18 mouse cellular contexts compared by ENCODE assay signal in the genomic region with DNA sequence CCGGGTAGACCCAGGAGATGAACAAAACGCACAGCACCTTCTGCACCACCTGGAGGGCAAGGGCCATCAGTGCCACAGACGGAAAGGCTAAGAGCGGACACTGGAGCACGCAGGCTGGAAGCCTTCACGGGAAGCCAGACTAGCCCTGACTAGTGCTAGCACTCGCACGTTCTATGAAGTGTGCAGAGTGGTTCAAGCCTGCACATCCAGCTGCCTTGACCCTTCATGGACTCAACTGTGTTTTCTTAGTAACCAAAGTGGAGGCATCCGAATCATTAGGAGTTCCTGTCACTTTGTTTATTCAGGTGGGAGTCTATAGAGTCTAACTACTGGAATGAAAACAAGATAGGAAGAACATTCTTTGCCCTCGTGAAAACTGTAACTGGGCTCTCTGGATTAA. TPM values are rescaled to one million over a fixed set of nuclear protein-coding genes. Genes with fewer than 3 reads are reported as not detected.
DNase-seq lines count a peak whose midpoint lies in the region; ATAC-seq lines count a peak whose summit lies in the region.
"Had no signal": no experiment of that assay in that cellular context is flagged by ENCODE, and none has a peak within 500 bp of the region (broad histone marks: within the 10 kb centered on the region; RNA-seq: fewer than 3 reads in every experiment).

No protein-coding gene starts in this region.

- H3K9ac ChIP-seq in heart, embryonic 16.5 days (ENCODE audit: low read length) = no peak overlapping the region
- H3K9ac ChIP-seq in limb, embryonic 12.5 days (replicated peaks) = no peak overlapping the region
- H3K9ac ChIP-seq in embryonic facial prominence, embryonic 12.5 days = no peak overlapping the region
- H3K9ac ChIP-seq: embryonic facial prominence, embryonic 13.5 days; heart, embryonic 13.5 days; hindbrain, embryonic 13.5 days; intestine, embryonic 15.5 days; liver, embryonic 13.5 days had no signal

- no peak overlapping the region for H3K27ac ChIP-seq in heart, embryonic 16.5 days (ENCODE audit: low read length)
- 0 out of 2 replicates have a peak overlapping the region, but pooled peaks have one; percentile 17 for H3K27ac ChIP-seq in limb, embryonic 12.5 days
- H3K27ac ChIP-seq in limb, embryonic 10.5 days = no peak overlapping the region
- no peak overlapping the region for H3K27ac ChIP-seq in embryonic facial prominence, embryonic 12.5 days
- H3K27ac ChIP-seq: embryonic facial prominence, embryonic 13.5 days; heart, embryonic 13.5 days; hindbrain, embryonic 13.5 days; intestine, embryonic 15.5 days; liver, embryonic 13.5 days had no signal

- no peaks in the 10 kb centered on the region for H3K27me3 ChIP-seq in heart, embryonic 16.5 days (ENCODE audit: control insufficient read depth, insufficient read depth, low read length)
- H3K27me3 ChIP-seq in limb, embryonic 12.5 days = no peaks in the 10 kb centered on the region
- no peaks in the 10 kb centered on the region for H3K27me3 ChIP-seq in limb, embryonic 10.5 days (ENCODE audit: low read depth, poor library complexity, severe bottlenecking)
- no peaks in the 10 kb centered on the region for H3K27me3 ChIP-seq in embryonic facial prominence, embryonic 12.5 days
- H3K27me3 ChIP-seq: embryonic facial prominence, embryonic 13.5 days; heart, embryonic 13.5 days; hindbrain, embryonic 13.5 days; intestine, embryonic 15.5 days; liver, embryonic 13.5 days had no signal

- no peak for DNase-seq in heart, adult 9 months (ENCODE audit: low spot score in 2 of 2)
- DNase-seq in limb, embryonic 10.5 days (ENCODE audit: low spot score) = no peak
- DNase-seq in embryo, embryonic 10.5 days (ENCODE audit: low spot score) = peak; percentile 76
- no peak for DNase-seq in layer of hippocampus, adult 18-20 months (ENCODE audit: low spot score in 2 of 2)
- DNase-seq: adrenal gland, postnatal 36 days; cerebellum, adult 9-10 months; gastrocnemius, postnatal 25 days; liver, embryonic 13.5 days; right cerebral cortex, postnatal 4 days had no signal

- peaks cover 17% of the 10 kb centered on the region for H3K36me3 ChIP-seq in heart, embryonic 16.5 days (ENCODE audit: control insufficient read depth, insufficient read depth)
- H3K36me3 ChIP-seq in limb, embryonic 12.5 days = peaks cover 30% of the 10 kb centered on the region
- peaks cover 37% of the 10 kb centered on the region for H3K36me3 ChIP-seq in limb, embryonic 10.5 days
- peaks cover 17% of the 10 kb centered on the region for H3K36me3 ChIP-seq in embryonic facial prominence, embryonic 12.5 days

- no peak overlapping the region for H3K4me2 ChIP-seq in heart, embryonic 16.5 days (ENCODE audit: low read depth, low read length)
- no peak overlapping the region for H3K4me2 ChIP-seq in limb, embryonic 12.5 days
- H3K4me2 ChIP-seq in embryonic facial prominence, embryonic 12.5 days (replicated peaks) = no peak overlapping the region
- H3K4me2 ChIP-seq: embryonic facial prominence, embryonic 13.5 days; heart, embryonic 13.5 days; hindbrain, embryonic 13.5 days; intestine, embryonic 15.5 days; liver, embryonic 13.5 days had no signal

- ATAC-seq in heart, embryonic 16.5 days (replicated peaks; ENCODE audit: extremely low read depth, insufficient read depth, low FRiP score) = 0 out of 2 replicates have a peak, but pooled peaks have one; percentile 52
- no peak for ATAC-seq in limb, embryonic 12.5 days (ENCODE audit: insufficient number of reproducible peaks, insufficient read depth, low FRiP score, low TSS enrichment, low read depth)
- ATAC-seq in embryonic facial prominence, embryonic 12.5 days (ENCODE audit: insufficient number of reproducible peaks, insufficient read depth, low FRiP score, low TSS enrichment) = 0 out of 2 replicates have a peak, but pooled peaks have one; percentile 10
- no peak for ATAC-seq in megakaryocyte, adult 5-6 weeks (ENCODE audit: poor library complexity, severe bottlenecking)
- ATAC-seq: intestine, embryonic 15.5 days had no signal

- WGBS in heart, embryonic 16.5 days = 71% methylated on average over 10 of the region's 10 CpGs
- WGBS in limb, embryonic 12.5 days = 86% methylated on average over 10 of the region's 10 CpGs
- 83% methylated on average over 10 of the region's 10 CpGs for WGBS in limb, embryonic 10.5 days
- 44% methylated on average over 10 of the region's 10 CpGs for WGBS in embryonic facial prominence, embryonic 12.5 days

- no peak overlapping the region for H3K4me3 ChIP-seq in heart, embryonic 16.5 days (ENCODE audit: low read length)
- H3K4me3 ChIP-seq in limb, embryonic 12.5 days (replicated peaks) = no peak overlapping the region
- no peak overlapping the region for H3K4me3 ChIP-seq in limb, embryonic 10.5 days
- H3K4me3 ChIP-seq in embryonic facial prominence, embryonic 12.5 days = no peak overlapping the region
- H3K4me3 ChIP-seq: embryonic facial prominence, embryonic 13.5 days; heart, embryonic 13.5 days; hindbrain, embryonic 13.5 days; intestine, embryonic 15.5 days; liver, embryonic 13.5 days; megakaryocyte, embryonic 14.5 days had no signal

- H3K9me3 ChIP-seq in heart, embryonic 16.5 days (replicated peaks; ENCODE audit: control insufficient read depth, low read length) = 0 out of 2 replicates have a peak, but pooled peaks cover 2% of the 10 kb centered on the region
- H3K9me3 ChIP-seq in limb, embryonic 12.5 days = no peaks in the 10 kb centered on the region
- no peaks in the 10 kb centered on the region for H3K9me3 ChIP-seq in limb, embryonic 10.5 days (replicated peaks)
- 0 out of 2 replicates have a peak, but pooled peaks cover 3% of the 10 kb centered on the region for H3K9me3 ChIP-seq in embryonic facial prominence, embryonic 12.5 days
- H3K9me3 ChIP-seq: embryonic facial prominence, embryonic 13.5 days; heart, embryonic 13.5 days; hindbrain, embryonic 13.5 days; intestine, embryonic 15.5 days; liver, embryonic 13.5 days; megakaryocyte, embryonic 14.5 days had no signal

- peaks cover 3% of the 10 kb centered on the region; the same call in 1 of the 2 replicates for H3K4me1 ChIP-seq in heart, embryonic 16.5 days (ENCODE audit: control insufficient read depth, insufficient read depth, low read length)
- H3K4me1 ChIP-seq in limb, embryonic 12.5 days (replicated peaks) = no peaks in the 10 kb centered on the region
- H3K4me1 ChIP-seq in limb, embryonic 10.5 days = no peaks in the 10 kb centered on the region
- 0 out of 2 replicates have a peak, but pooled peaks cover 2% of the 10 kb centered on the region for H3K4me1 ChIP-seq in embryonic facial prominence, embryonic 12.5 days
- H3K4me1 ChIP-seq: embryonic facial prominence, embryonic 13.5 days; hindbrain, embryonic 13.5 days; intestine, embryonic 15.5 days; liver, embryonic 13.5 days had no signal

RNA-seq across cellular contexts. Expression of gene Leo1, which starts 54.6 kb away (rescaled TPM):
- polyA plus RNA-seq in heart, embryonic 16.5 days (2015; fragmentation: Nextera tagmentation; extraction: Ambion mirVana) = 28.1 and 32.0 TPM in 2 replicates
- polyA plus RNA-seq in limb, embryonic 12.5 days (2016; fragmentation: Nextera tagmentation; extraction: Ambion mirVana) = 51.6 and 54.9 TPM in 2 replicates
- polyA plus RNA-seq in limb, embryonic 10.5 days (2016; fragmentation: Nextera tagmentation; extraction: Ambion mirVana) = 49.4 and 58.3 TPM in 2 replicates
- 52.7 and 53.5 TPM in 2 replicates for polyA plus RNA-seq in embryonic facial prominence, embryonic 12.5 days (2016; fragmentation: Nextera tagmentation; extraction: Ambion mirVana)
- 10 to 100 TPM; 22.9 to 23.2 TPM for total RNA-seq in layer of hippocampus, adult 18-20 months (2021)
- total RNA-seq in megakaryocyte, adult 5-6 weeks (2015) = 12.5 and 16.3 TPM in 2 replicates
- total RNA-seq in megakaryocyte, adult 5-6 weeks (2017) = 32.5 and 35.6 TPM in 2 replicates

Comparison
In these comparisons a context has a peak if more than half of its experiments do, and no peak if none do; other contexts are left out.
1. ATAC-seq: peak in heart, embryonic 16.5 days (single experiment) and embryonic facial prominence, embryonic 12.5 days (single experiment); none in limb, embryonic 12.5 days (single experiment) and megakaryocyte, adult 5-6 weeks (single experiment).